Comparison of ENCODE assay signal across 21 mouse cellular contexts in genomic region chr3:96178902-96179301, GRCm38 (mm10). TPM values are rescaled to one million over a fixed set of nuclear protein-coding genes. Genes with fewer than 3 reads are reported as not detected.
"Had no signal": no experiment of that assay in that cellular context is flagged by ENCODE, and none has a peak within 500 bp of the region (broad histone marks: within the 10 kb centered on the region; RNA-seq: fewer than 3 reads in every experiment).

No protein-coding gene starts in this region.

- H3K4me2 ChIP-seq: lung, embryonic 15.5 days; midbrain, embryonic 11.5 days; midbrain, embryonic 15.5 days; neural tube, embryonic 13.5 days; neural tube, embryonic 15.5 days had no signal

- H3K27ac ChIP-seq: lung, embryonic 15.5 days; macrophage; midbrain, embryonic 15.5 days; neural tube, embryonic 13.5 days; neural tube, embryonic 15.5 days had no signal

- H3K4me3 ChIP-seq: lung, embryonic 15.5 days; megakaryocyte, embryonic 14.5 days; midbrain, embryonic 15.5 days; neural tube, embryonic 13.5 days; neural tube, embryonic 15.5 days had no signal

- DNase-seq: liver, postnatal 0 days; lung, adult 2 months; retina, postnatal 1 day; right cerebral cortex, adult 18-20 months; right cerebral cortex, postnatal 25 days; right cerebral cortex, postnatal 4 days; spleen, adult 18-20 months; thymus, adult 18-20 months; thymus, postnatal 14 days; thymus, postnatal 36 days had no signal

- H3K9ac ChIP-seq: liver, postnatal 0 days; lung, embryonic 15.5 days; midbrain, embryonic 15.5 days; neural tube, embryonic 13.5 days; neural tube, embryonic 15.5 days had no signal

- H3K27me3 ChIP-seq: lung, embryonic 15.5 days; megakaryocyte, embryonic 14.5 days; midbrain, embryonic 15.5 days; neural tube, embryonic 13.5 days; neural tube, embryonic 15.5 days had no signal

- ATAC-seq: liver, postnatal 0 days; lung, postnatal 0 days; midbrain, embryonic 15.5 days had no signal

- H3K9me3 ChIP-seq: lung, embryonic 15.5 days; megakaryocyte, embryonic 14.5 days; midbrain, embryonic 15.5 days; neural tube, embryonic 13.5 days; neural tube, embryonic 15.5 days had no signal

RNA-seq across cellular contexts. Expression of gene Sv2a, which starts 2.0 kb away (rescaled TPM):
- total RNA-seq: monocyte, adult 5-6 weeks had no signal

RNA-seq across cellular contexts. Expression of gene Hist2h2ab, which starts 40.8 kb away (rescaled TPM):
- polyA plus RNA-seq: macrophage; midbrain, postnatal 0 days; neural tube, embryonic 11.5 days; neural tube, embryonic 15.5 days had no signal
